In genomic region chr15:27467641-27468040, GRCm38 (mm10) we compare ENCODE assay signal across 7 mouse cellular contexts. TPM values are rescaled to one million over a fixed set of nuclear protein-coding genes. Genes with fewer than 3 reads are reported as not detected.
DNase-seq lines count a peak whose midpoint lies in the region.

No protein-coding gene starts in this region.

- peaks cover 15% of the 10 kb centered on the region; the same call in 1 of the 2 replicates for H3K27me3 ChIP-seq in hindbrain, embryonic 10.5 days (ENCODE audit: insufficient read depth, poor library complexity, severe bottlenecking)
- peaks cover 20% of the 10 kb centered on the region for H3K27me3 ChIP-seq in midbrain, embryonic 10.5 days (ENCODE audit: low read depth, poor library complexity, severe bottlenecking)

- WGBS in hindbrain, embryonic 10.5 days: 13% methylated on average over 7 of the region's 7 CpGs
- 13% methylated on average over 7 of the region's 7 CpGs for WGBS in midbrain, embryonic 10.5 days

- H3K9me3 ChIP-seq in hindbrain, embryonic 10.5 days: no peaks in the 10 kb centered on the region
- H3K9me3 ChIP-seq in midbrain, embryonic 10.5 days (replicated peaks): no peaks in the 10 kb centered on the region

- H3K27ac ChIP-seq in hindbrain, embryonic 10.5 days: peak overlapping the region; percentile 93; the same call in 1 of the 2 replicates
- H3K27ac ChIP-seq in midbrain, embryonic 10.5 days (replicated peaks): no peak overlapping the region

- H3K4me1 ChIP-seq in hindbrain, embryonic 10.5 days (replicated peaks): peaks cover 27% of the 10 kb centered on the region
- peaks cover 19% of the 10 kb centered on the region for H3K4me1 ChIP-seq in midbrain, embryonic 10.5 days

- DNase-seq in spleen, adult 12 weeks (ENCODE audit: low spot score): peak; percentile 12
- DNase-seq in spleen, postnatal 4 days (ENCODE audit: low spot score in 2 of 2): no peak
- DNase-seq in cerebellum, postnatal 14 days: peak; percentile 60 to 71
- DNase-seq in hindbrain, embryonic 10.5 days (ENCODE audit: low spot score): peak; percentile 21
- no peak for DNase-seq in midbrain, embryonic 10.5 days (ENCODE audit: low spot score)
- no peak for DNase-seq in yolk sac, embryonic 10.5 days (ENCODE audit: low spot score)
- no peak for DNase-seq in T-cell, adult 2 months (ENCODE audit: low spot score)

- no peaks in the 10 kb centered on the region for H3K36me3 ChIP-seq in hindbrain, embryonic 10.5 days
- H3K36me3 ChIP-seq in midbrain, embryonic 10.5 days: no peaks in the 10 kb centered on the region

- H3K4me3 ChIP-seq in hindbrain, embryonic 10.5 days: peak overlapping the region; percentile 84
- H3K4me3 ChIP-seq in midbrain, embryonic 10.5 days: peak overlapping the region; percentile 82

RNA-seq across cellular contexts. Expression of gene Ank, which starts 1.2 kb away (rescaled TPM):
- 8.4 and 11.0 TPM in 2 replicates for polyA plus RNA-seq in hindbrain, embryonic 10.5 days (2016; fragmentation: Nextera tagmentation; extraction: Ambion mirVana)
- 6.3 and 6.4 TPM in 2 replicates for polyA plus RNA-seq in midbrain, embryonic 10.5 days (2016; fragmentation: Nextera tagmentation; extraction: Ambion mirVana)

Comparison
In these comparisons a context has a peak if more than half of its experiments do, and no peak if none do; other contexts are left out.
1. DNase-seq: peak in spleen, adult 12 weeks (single experiment), cerebellum, postnatal 14 days (2 of 2) and hindbrain, embryonic 10.5 days (single experiment); none in spleen, postnatal 4 days (0 of 2), midbrain, embryonic 10.5 days (single experiment), yolk sac, embryonic 10.5 days (single experiment) and T-cell, adult 2 months (single experiment).